Mouse (Mus musculus): ENCODE results near the gene Mamdc4.

GRCm38 (mm10) chr2:25561946-25562345 is 12.7 kb downstream of the Mamdc4 start:
- TF ChIP-seq POLR2A (IDR thresholded peaks at IDR 0.05; ENCODE audit: extremely low read depth, insufficient read depth, low read length) (no peak), CTCF (IDR thresholded peaks at IDR 0.05; ENCODE audit: low read depth, low read length) (no peak)

All from liver, adult 2 months (tissue).